Mouse (Mus musculus) cortical plate, adult 2 months (tissue): Measurements from ENCODE around the gene Cdk14.

Experiments
- CTCF ChIP-seq: fragments of 200-500 bp; IDR thresholded peaks from 2 replicates; pipeline ENCODE4 v1.5.1; 2011; ENCODE audit warnings: mild to moderate bottlenecking, control low read depth, low read length; ENCODE audit not compliant: insufficient read depth; ENCODE audit errors: extremely low read depth
- POLR2A ChIP-seq: fragments of 200-500 bp; IDR thresholded peaks from 2 replicates; pipeline ENCODE4 v1.6.1; 2011; ENCODE audit warnings: mild to moderate bottlenecking, low read length, control low read depth; ENCODE audit not compliant: insufficient read depth; ENCODE audit errors: extremely low read depth

DNA sequence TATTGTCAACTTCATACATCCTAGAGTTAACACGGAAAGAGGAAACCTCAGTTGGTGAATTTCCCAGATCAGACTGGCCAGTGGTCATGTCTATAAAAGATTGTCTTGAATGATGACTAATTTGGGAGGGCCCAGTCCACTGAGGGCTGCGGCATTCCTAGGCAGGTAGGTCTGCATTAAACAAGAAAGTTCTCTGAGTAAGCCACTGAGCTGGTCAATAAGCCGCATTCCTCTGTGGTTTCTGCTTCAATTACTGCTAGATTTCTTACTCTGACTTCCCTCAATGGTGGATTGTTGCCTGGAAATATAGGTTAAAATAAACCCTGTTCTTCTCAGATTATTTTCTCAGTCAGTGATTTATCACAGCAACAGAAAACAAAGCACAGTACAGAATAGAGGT is 631.6 kb downstream of the Cdk14 start:
- no peak for TF ChIP-seq CTCF
- no peak for TF ChIP-seq POLR2A
